Mouse (Mus musculus): Measurements from ENCODE around the gene Card14.

DNA sequence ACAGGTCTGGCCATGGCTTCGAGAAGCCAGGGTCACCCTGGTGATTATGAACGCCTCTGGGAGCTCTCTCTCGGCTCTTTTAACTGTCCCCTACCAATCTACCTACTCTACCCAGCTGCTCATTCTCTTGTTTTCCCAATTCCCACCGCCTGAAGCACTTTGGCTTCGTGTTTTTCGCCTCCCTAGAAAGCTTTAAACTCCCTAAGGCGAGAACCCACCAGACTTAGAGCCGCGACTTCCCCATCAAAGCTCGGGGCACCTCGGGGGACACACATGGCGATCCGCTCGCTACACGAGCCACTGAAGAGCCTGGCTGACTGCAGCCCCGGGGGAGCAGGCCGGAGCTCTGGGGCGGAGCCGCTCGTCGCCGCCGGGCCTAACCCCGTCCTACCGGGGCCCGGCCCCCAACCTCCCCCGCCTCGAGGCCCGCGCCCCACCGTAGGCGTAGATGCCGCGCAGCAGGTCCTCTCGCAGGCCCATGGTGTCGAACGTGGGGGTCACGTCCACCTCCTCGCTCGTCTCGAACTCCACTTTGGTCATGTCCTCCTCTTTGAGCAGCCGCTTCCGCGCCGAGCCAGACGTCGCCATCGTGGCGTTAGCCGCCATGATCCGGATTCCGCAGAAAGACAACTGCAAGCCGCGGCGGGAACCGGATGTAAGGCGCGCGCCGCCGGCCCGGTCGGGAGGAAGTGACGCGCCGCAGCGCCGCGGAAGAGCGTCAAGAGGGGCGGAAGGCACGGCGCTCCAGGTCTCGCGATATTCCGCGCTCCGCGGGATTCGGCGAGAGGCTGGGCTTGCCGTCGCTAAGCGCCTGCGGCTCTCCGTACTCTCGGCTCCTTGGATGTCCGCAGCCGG, 8.0 kb upstream of the Card14 start, which contains the start of gene Eif4a3:
- TF ChIP-seq POLR2A (IDR thresholded peaks at IDR 0.05; ENCODE audit: insufficient read depth, low read depth, low read length) = peak; percentile 97; the same call in 1 of the 2 replicates
- TF ChIP-seq CTCF (IDR thresholded peaks at IDR 0.05; ENCODE audit: insufficient read depth, low read depth, low read length) = no peak

All from olfactory bulb, adult 2 months (tissue).